16 mouse cellular contexts compared by ENCODE assay signal in genomic region chr6:38195306-38195705, GRCm38 (mm10). TPM values are rescaled to one million over a fixed set of nuclear protein-coding genes. Genes with fewer than 3 reads are reported as not detected.
DNase-seq lines count a peak whose midpoint lies in the region; ATAC-seq and TF ChIP-seq lines count a peak whose summit lies in the region.
"Had no signal": no experiment of that assay in that cellular context is flagged by ENCODE, and none has a peak within 500 bp of the region (broad histone marks: within the 10 kb centered on the region; RNA-seq: fewer than 3 reads in every experiment).

No protein-coding gene starts in this region.

- H3K36me3 ChIP-seq in kidney, adult 2 months (ENCODE audit: control insufficient read depth, insufficient read depth, low read length): no peaks in the 10 kb centered on the region
- peaks cover 38% of the 10 kb centered on the region for H3K36me3 ChIP-seq in forebrain, embryonic 12.5 days (replicated peaks)

- H3K9me3 ChIP-seq in forebrain, embryonic 12.5 days: no peaks in the 10 kb centered on the region
- H3K9me3 ChIP-seq: embryonic facial prominence, embryonic 10.5 days; embryonic facial prominence, embryonic 12.5 days had no signal

- no peak for ATAC-seq in forebrain, embryonic 12.5 days (ENCODE audit: low FRiP score)
- ATAC-seq: forebrain, embryonic 14.5 days; forebrain, embryonic 16.5 days had no signal

- no peak overlapping the region for H3K9ac ChIP-seq in forebrain, embryonic 12.5 days
- H3K9ac ChIP-seq: embryonic facial prominence, embryonic 12.5 days had no signal

- no peak for TF ChIP-seq POLR2A in kidney, adult 2 months (IDR thresholded peaks at IDR 0.05; ENCODE audit: low read depth, low read length)

- DNase-seq in cerebellum, adult 9-10 months: peak; percentile 23
- DNase-seq in cerebellum, postnatal 14 days: no peak
- DNase-seq in kidney, adult 2 months: peak; percentile 8
- no peak for DNase-seq in kidney, adult 8-10 months
- no peak for DNase-seq in layer of hippocampus, adult 2 months (ENCODE audit: low spot score in 2 of 2)
- DNase-seq in layer of hippocampus, postnatal 14 days (ENCODE audit: low spot score in 2 of 2): no peak
- DNase-seq in brain, adult 2 months (ENCODE audit: low read depth, low spot score): peak; percentile 54
- DNase-seq: adrenal gland, adult 2 months; adrenal gland, postnatal 10 days; adrenal gland, postnatal 25 days; cerebellum, adult 9-11 months had no signal

- TF ChIP-seq CTCF in kidney, adult 2 months (conservative IDR thresholded peaks at IDR 0.05; ENCODE audit: insufficient read depth, insufficient read length, low read depth, low read length): no peak
- TF ChIP-seq CTCF in layer of hippocampus, adult 2 months (conservative IDR thresholded peaks at IDR 0.05): no peak

- no peak overlapping the region for H3K4me3 ChIP-seq in kidney, adult 2 months (ENCODE audit: insufficient read depth, low read depth, low read length)
- no peak overlapping the region for H3K4me3 ChIP-seq in layer of hippocampus, adult 2 months
- no peak overlapping the region for H3K4me3 ChIP-seq in forebrain, embryonic 12.5 days (replicated peaks)
- H3K4me3 ChIP-seq: embryonic facial prominence, embryonic 10.5 days; embryonic facial prominence, embryonic 12.5 days had no signal

- 65% methylated on average over 10 of the region's 10 CpGs for WGBS in kidney, adult 2 months
- WGBS in forebrain, embryonic 12.5 days: 91% methylated on average over 10 of the region's 10 CpGs

- H3K27me3 ChIP-seq in kidney, adult 2 months (replicated peaks; ENCODE audit: control insufficient read depth, insufficient read depth, low read length): no peaks in the 10 kb centered on the region
- no peaks in the 10 kb centered on the region for H3K27me3 ChIP-seq in forebrain, embryonic 12.5 days
- H3K27me3 ChIP-seq: embryonic facial prominence, embryonic 12.5 days had no signal

- H3K4me2 ChIP-seq in forebrain, embryonic 12.5 days: no peak overlapping the region
- H3K4me2 ChIP-seq: embryonic facial prominence, embryonic 12.5 days had no signal

- H3K27ac ChIP-seq in kidney, adult 2 months (ENCODE audit: insufficient read depth, low read depth, low read length): no peak overlapping the region
- H3K27ac ChIP-seq in layer of hippocampus, adult 2 months: peak overlapping the region; percentile 61; the same call in 1 of the 2 replicates
- no peak overlapping the region for H3K27ac ChIP-seq in forebrain, embryonic 12.5 days
- H3K27ac ChIP-seq: embryonic facial prominence, embryonic 10.5 days; embryonic facial prominence, embryonic 12.5 days had no signal

- no peaks in the 10 kb centered on the region for H3K4me1 ChIP-seq in kidney, adult 2 months (ENCODE audit: control insufficient read depth, insufficient read depth, low read length)
- no peaks in the 10 kb centered on the region for H3K4me1 ChIP-seq in forebrain, embryonic 12.5 days

RNA-seq across cellular contexts. Expression of gene D630045J12Rik, which starts 58.5 kb away (rescaled TPM):
- polyA plus RNA-seq in kidney, adult 2 months (2012; rRNA removed): 31.1 and 37.5 TPM in 2 replicates
- 10 to 100 TPM; 37.1 to 37.4 TPM for total RNA-seq in layer of hippocampus, adult 2 months (2021)
- total RNA-seq in layer of hippocampus, postnatal 14 days (2021): 10 to 100 TPM; 39.6 to 41.8 TPM
- 13.0 and 13.6 TPM in 2 replicates for polyA plus RNA-seq in forebrain, embryonic 12.5 days (2016; fragmentation: Nextera tagmentation; extraction: Ambion mirVana)

Comparison
In these comparisons a context has a peak if more than half of its experiments do, and no peak if none do; other contexts are left out.
1. DNase-seq: peak in cerebellum, adult 9-10 months (single experiment), kidney, adult 2 months (single experiment) and brain, adult 2 months (single experiment); none in cerebellum, postnatal 14 days (0 of 2), kidney, adult 8-10 months (0 of 2), layer of hippocampus, adult 2 months (0 of 2) and layer of hippocampus, postnatal 14 days (0 of 2).